Mouse (Mus musculus) CH12.LX (cell line): ENCODE data around the gene Tmem254a.
"Not testable (repeated sequence)": the region's sequence is repeated elsewhere in the genome, so short reads cannot be mapped to it uniquely, and the experiment has no call there.

Experiments
- CTCF ChIP-seq, 2 experiments: IDR thresholded peaks in 1 of 2; conservative IDR thresholded peaks in 1 of 2; 2 replicates each; pipeline ENCODE4 v1.5.1; 2011 to 2012; ENCODE audit warnings: low read depth in 2 of 2, low read length in 2 of 2, improper control_type of control experiment in 1 of 2, inconsistent platforms in 1 of 2, mild to moderate bottlenecking in 1 of 2, moderate library complexity in 1 of 2
- ELF1 ChIP-seq: IDR thresholded peaks from 2 replicates; pipeline ENCODE4 v1.6.1; 2014; ENCODE audit warnings: low read depth, mild to moderate bottlenecking, inconsistent platforms, low read length, improper control_type of control experiment
- EP300 ChIP-seq: IDR thresholded peaks from 2 replicates; pipeline ENCODE4 v1.6.1; 2011; ENCODE audit warnings: low read length, improper control_type of control experiment
- ETS1 ChIP-seq: conservative IDR thresholded peaks from 2 replicates; pipeline ENCODE4 v1.6.1; 2012; ENCODE audit warnings: low read depth, mild to moderate bottlenecking, inconsistent platforms, low read length, improper control_type of control experiment, moderate library complexity
- HCFC1 ChIP-seq: IDR thresholded peaks from 2 replicates; pipeline ENCODE4 v1.6.1; 2012; ENCODE audit warnings: low read depth, mild to moderate bottlenecking, inconsistent platforms, low read length, improper control_type of control experiment
- JUND ChIP-seq: conservative IDR thresholded peaks from 2 replicates; pipeline ENCODE4 v1.6.1; 2011; ENCODE audit warnings: low read depth, low read length, improper control_type of control experiment
- KAT2A ChIP-seq: IDR thresholded peaks from 2 replicates; pipeline ENCODE4 v1.6.1; 2012; ENCODE audit warnings: low read length, improper control_type of control experiment, inconsistent platforms; ENCODE audit not compliant: insufficient replicate concordance
- USF2 ChIP-seq: conservative IDR thresholded peaks from 2 replicates; pipeline ENCODE4 v1.6.1; 2011; ENCODE audit warnings: low read depth, low read length, improper control_type of control experiment

DNA sequence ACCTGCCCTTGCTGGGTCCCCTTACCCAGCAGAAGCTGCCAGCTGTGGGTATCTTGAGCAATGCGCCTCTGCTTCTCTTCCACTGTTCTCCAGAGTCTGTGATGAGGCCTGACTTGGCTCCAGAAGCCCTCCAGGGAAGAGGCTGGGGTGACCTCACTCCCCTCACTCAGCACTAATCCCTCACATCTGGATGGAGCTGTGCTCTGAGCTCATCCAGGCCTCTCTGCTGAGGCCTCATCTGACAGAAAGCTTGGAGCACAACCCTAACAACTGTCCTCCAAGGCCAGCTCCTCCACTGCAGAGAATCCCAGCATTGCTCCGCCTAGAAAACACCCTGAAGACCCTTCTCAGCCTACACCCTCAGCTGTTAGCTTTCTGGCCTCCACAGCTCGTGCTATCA is 32.9 kb downstream of the Tmem254a start:
- TF ChIP-seq ETS1; JUND; ELF1; CTCF (conservative IDR thresholded peaks at IDR 0.05 in 1 of 2, IDR thresholded peaks at IDR 0.05 in 1 of 2; ENCODE audit: low read depth in 2 of 2, low read length in 2 of 2); USF2; HCFC1; KAT2A; EP300: not testable (repeated sequence)
